Mouse (Mus musculus) spleen, embryonic (tissue): ENCODE measurements around the gene Actg1.

Source experiments
- CTCF ChIA-PET: fragments of 350-600 bp; sonication (Branson Sonifier 250); formaldehyde crosslinking; loops from one replicate; lab custom pipeline; 2022; lab: Charles Lee

Gene Actg1

DNA sequence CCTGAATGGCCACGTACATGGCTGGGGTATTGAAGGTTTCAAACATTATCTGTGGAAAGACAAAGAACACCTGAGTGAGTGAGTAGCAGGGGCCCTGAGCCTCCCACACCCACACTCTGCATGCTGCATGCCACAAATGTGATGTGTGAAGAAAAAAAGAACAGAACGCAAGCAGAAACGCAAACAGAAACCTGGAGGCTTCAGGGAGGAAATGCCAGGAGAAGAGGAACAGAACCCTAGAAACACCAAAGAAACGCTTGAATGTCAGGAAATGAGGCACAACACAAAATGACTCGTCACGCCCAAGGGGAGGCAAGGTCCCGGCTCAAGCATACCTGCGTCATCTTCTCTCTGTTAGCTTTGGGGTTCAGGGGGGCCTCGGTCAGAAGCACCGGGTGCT, 1.0 kb downstream of the Actg1 start:
- CTCF ChIA-PET: interaction anchor here (0.6 kb wide), 1 partner anchor 41 kb away, joined by 3 read pairs; no protein-coding TSS in a partner anchor

DNA sequence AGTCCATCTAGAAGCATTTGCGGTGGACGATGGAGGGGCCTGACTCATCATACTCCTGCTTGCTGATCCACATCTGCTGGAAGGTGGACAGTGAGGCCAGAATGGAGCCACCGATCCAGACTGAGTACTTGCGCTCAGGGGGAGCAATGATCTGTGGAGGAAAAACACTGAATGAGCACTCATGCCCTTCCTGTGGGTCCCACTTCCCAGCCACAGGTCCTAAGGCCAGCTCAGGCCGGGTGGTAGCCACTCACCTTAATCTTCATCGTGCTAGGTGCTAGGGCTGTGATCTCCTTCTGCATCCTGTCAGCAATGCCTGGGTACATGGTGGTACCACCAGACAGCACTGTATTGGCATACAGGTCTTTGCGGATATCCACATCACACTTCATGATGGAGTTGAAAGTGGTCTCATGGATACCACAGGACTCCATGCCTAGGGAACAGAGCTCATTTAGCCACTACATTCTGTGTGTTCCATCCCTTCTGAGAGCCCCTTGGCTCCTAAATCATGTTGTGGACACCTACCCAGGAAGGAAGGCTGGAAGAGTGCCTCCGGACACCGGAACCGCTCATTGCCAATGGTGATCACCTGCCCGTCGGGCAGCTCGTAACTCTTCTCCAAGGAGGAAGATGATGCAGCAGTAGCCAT, 1.8 kb downstream of the Actg1 start:
- CTCF ChIA-PET: interaction anchor here (0.6 kb wide), 1 partner anchor 40 kb away, joined by 3 read pairs; no protein-coding TSS in a partner anchor

DNA sequence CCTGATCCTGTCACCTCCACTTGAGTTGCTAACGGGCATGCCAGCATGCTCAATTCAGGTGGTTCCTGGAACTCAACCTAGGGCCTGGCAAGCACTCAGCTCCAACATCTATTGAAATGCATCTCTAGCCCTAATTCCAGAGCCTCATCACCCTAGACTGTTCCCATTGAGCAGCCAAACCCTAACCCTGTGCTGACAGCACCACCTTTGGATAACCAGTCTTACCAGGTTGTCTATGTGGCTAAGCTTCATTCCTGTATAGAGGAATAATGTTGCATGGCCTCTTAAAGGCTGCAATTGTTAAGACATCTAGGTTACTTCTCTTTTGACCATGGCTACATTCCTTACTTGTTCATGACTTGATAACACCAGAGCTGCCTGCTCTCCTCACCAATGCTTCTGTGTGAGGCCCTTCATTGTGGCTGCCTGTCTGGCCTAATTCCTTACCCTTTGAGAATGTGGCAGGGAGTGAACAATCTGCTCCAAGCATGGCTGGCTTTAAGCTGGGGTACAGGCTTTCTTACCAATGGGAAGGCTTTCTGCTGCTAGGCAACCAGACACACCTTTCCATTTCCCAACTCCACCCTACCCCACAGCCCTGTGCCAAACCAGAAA, 3.2 kb downstream of the Actg1 start:
- CTCF ChIA-PET: interaction anchor here (0.5 kb wide), 1 partner anchor 32 kb away, joined by 5 read pairs; no protein-coding TSS in a partner anchor

DNA sequence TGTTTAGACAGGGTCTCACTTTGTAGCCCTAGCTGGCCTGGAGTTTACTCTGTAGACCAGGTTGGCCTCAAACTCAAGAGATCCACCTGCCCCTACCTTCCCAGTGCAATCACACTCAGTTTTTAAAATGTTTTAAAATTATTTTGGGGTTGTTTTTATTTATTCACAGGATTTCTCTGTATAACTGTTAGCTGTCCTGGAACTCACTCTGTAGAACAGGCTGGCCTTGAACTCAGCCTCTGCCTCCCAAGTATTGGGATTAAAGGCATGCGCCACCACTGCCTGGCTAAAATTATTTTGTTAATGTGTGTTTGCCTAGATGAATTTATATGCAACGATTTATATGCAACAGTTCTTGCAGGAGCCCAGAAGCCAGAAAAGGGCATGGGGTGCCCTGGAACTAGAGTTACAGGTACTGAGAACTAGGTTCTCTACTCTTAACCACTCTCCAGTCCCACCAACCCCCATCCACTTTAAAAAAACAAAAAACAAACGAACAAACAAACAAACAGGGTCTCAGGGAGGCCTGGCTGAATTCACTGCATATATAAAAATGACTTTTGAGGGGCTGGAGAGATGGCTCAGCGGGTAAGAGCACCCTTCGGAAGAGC, 3.9 kb downstream of the Actg1 start:
- CTCF ChIA-PET: interaction anchor here (0.6 kb wide), 1 partner anchor 205 kb away, joined by 3 read pairs; the partner anchor contains the start of gene Mcrip1

- CTCF ChIA-PET: interaction anchor here (0.6 kb wide), 1 partner anchor 206 kb away, joined by 3 read pairs; the partner anchor contains the start of gene Mcrip1
Observed at GRCm38 (mm10) chr11:120343519-120344309, 4.6 kb downstream of the Actg1 start.

GRCm38 (mm10) chr11:120342656-120343160, 5.6 kb downstream of the Actg1 start:
- CTCF ChIA-PET: interaction anchor here (0.7 kb wide), 1 partner anchor 33 kb away, joined by 3 read pairs; no protein-coding TSS in a partner anchor

- CTCF ChIA-PET: no interaction called here
Observed at GRCm38 (mm10) chr11:120341661-120342060, 6.7 kb downstream of the Actg1 start.

DNA sequence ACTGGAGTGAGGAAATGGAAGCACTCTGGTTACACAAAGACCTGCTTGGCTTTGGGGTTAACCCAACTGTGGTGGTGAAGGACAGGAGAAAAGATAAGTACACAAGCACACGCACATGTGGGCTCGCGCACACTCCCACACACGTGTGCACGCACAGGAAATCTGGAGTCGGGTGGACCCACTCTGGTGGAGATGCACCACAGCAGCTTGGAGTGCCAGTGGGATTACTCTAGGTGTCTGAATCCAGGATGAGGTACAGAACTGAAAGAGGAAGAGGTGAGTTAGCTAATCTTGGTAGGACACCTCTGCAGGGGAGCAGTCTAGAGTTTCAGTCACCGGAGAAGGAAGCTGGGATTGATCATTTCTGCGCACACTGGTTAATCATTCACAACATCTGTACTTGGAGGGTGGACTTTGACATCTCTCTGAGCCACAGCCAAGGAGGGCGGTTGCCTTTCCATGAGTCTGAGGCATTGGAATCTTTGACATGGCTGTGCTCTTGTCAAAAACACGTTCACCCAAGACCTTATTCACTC, 8.3 kb downstream of the Actg1 start:
- CTCF ChIA-PET: interaction anchor here (0.6 to 0.7 kb wide), 2 partner anchors 14 to 85 kb away, joined by 4 to 9 read pairs; no protein-coding TSS in a partner anchor

- CTCF ChIA-PET: interaction anchor here (0.5 kb wide), 1 partner anchor 237 kb away, joined by 3 read pairs; no protein-coding TSS in a partner anchor
Observed at GRCm38 (mm10) chr11:120338786-120339185, 9.6 kb downstream of the Actg1 start.

GRCm38 (mm10) chr11:120337447-120337846, 10.9 kb downstream of the Actg1 start:
- CTCF ChIA-PET: interaction anchor here (0.6 kb wide), 1 partner anchor 70 kb away, joined by 7 read pairs; no protein-coding TSS in a partner anchor

- CTCF ChIA-PET: no interaction called here
Observed at GRCm38 (mm10) chr11:120335431-120336021, 12.8 kb downstream of the Actg1 start.

DNA sequence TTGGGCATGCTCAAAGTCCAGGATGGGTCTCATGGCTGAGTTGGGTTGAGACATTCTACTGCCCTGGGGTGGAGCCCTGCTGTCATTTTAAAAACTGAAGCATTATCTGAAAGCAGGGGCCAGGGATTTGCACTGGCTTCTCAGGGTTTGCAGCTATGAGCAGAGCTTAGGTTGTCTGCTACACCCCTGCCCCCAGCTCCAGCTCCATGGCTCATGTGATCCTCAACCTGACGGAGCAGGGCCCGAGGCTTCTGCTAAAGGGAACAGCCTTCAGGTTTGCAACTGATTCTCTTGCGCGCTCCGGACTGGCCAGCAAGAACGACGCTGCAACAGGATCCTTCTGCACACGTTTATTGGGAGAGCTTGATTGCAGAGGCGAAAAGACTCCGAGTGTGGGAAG, 28.2 kb downstream of the Actg1 start:
- CTCF ChIA-PET: no interaction called here

DNA sequence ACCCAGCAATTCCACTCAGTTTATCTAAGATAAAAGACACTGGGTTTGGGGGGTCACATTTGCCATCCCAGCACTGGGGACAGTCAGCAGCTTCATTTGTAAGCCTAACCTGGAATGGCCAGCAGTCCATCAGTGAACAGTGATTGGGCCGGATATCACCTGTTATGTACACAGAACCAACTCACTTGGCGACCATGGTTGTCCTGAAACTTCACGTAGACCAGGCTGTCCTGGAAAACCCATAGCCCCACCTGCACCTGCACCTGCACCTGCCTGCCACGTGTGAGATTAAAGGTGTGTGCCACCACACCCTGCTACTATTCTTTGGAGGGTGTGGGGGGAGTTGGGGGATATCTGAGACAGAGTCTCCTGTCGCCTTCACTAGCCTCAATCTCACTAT, 29.0 kb downstream of the Actg1 start:
- CTCF ChIA-PET: no interaction called here

DNA sequence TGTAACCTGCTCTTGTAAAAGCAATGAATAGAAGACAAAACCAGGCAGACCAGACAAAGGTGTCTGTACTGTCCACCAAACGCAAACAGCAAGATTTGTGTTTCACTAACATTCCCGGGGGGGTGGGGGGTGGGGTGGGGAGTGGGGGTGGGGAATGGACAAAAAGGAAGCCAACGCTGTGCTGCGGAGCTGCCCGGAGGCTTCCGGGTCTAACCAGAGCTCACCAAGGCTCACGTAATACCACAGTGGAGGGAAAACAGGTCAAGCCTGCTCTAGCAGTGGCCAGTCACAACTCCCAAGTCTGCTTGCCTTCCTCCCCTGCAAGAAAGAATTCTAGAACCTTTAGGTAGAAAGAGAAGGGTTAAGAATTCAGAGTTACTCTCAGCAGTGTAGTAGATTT, 30.9 kb downstream of the Actg1 start:
- CTCF ChIA-PET: no interaction called here

- CTCF ChIA-PET: no interaction called here
Observed at GRCm38 (mm10) chr11:120316690-120317254, 31.6 kb downstream of the Actg1 start.

GRCm38 (mm10) chr11:120315832-120316689, 32.3 kb downstream of the Actg1 start:
- CTCF ChIA-PET: interaction anchor here (0.5 kb wide), 1 partner anchor 358 kb away, joined by 3 read pairs; no protein-coding TSS in a partner anchor

GRCm38 (mm10) chr11:120315416-120315761, 33.0 kb downstream of the Actg1 start:
- CTCF ChIA-PET: interaction anchor here (0.5 kb wide), 1 partner anchor 359 kb away, joined by 3 read pairs; no protein-coding TSS in a partner anchor

DNA sequence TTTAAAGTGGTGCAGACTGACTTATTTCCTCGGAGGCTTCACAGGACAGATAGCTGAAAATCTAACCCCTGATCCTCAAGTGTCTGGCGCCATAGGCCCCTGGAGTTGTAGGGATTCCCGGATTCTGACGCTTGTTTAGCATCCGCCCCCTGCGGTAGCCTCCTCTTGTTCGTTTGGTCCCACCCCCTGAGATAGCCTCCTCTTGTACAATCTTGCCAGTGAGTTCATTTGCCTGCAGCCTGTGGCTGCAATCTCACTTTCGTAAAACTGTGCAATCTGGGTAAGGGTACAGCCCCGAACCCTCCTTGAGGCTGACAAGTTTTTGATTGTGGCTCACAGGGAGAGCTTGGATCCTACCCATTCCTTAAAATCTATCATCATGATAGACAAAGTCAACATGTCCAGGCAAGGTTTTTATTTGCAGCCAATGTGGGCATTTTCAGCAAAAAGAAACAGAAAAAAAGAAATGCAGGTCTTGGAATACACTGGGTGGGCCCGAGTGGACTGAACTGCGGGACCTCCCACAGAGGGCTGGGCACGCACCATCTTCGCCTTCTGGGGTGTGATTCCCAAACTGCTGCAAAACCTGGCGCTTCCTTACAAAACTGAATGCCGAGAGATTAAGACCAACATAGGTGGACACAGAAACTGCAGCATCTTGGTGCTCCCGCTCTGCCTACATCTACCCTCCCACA, 33.5 kb downstream of the Actg1 start:
- CTCF ChIA-PET: no interaction called here
